Mouse (Mus musculus): ENCODE measurements around the gene Dgki.

DNA sequence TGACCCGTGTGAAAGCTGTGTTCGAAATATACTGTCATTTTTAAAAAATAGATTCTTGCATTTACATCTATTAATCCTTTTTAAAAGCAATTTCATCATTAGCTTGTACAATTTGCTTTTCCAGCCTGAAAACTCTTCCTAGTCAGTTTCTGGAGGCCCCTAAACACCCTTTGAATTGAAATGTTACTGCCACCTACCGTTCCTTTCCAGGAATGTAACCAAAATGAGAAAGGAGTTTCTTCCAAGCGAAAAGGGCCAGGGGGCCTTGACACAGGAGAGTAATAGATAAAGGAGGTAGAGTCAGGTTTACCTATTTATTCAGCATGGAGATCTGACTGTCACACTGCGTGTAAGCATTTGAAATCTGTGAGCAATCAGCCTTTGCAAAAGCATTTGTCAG is 396.2 kb downstream of the Dgki start:
- TF ChIP-seq CTCF (IDR thresholded peaks at IDR 0.05; ENCODE audit: control insufficient read depth, insufficient read depth, insufficient read length) (no peak), MAX (IDR thresholded peaks at IDR 0.05) (no peak), CEBPB (IDR thresholded peaks at IDR 0.05; ENCODE audit: low read depth) (no peak), MYOG (IDR thresholded peaks at IDR 0.05; ENCODE audit: control insufficient read depth, extremely low read depth, insufficient read length) (no peak), USF1 (IDR thresholded peaks at IDR 0.05; ENCODE audit: low read depth) (no peak)
